In the genomic region with DNA sequence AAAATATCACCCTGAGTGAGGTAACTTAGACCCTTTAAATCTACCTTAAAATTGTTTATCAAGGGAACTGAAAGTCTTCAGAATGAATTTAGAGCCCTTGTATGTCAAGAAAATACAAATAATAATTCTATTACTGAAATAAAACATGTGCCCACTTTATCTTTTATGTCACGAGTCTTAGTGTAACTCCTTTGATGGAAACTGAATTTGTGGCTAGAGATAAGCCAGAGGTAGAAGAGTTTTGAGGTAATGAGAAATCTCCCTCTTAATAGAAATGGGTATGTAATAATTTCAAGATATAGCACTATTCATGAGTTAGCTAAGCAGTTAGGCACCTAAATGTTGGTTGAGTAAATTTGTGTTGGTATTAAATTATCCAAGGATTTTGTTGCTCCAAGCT, we compare ENCODE assay signal across 16 mouse cellular contexts.
"Had no signal": no experiment of that assay in that cellular context is flagged by ENCODE, and none has a peak within 500 bp of the region (broad histone marks: within the 10 kb centered on the region; RNA-seq: fewer than 3 reads in every experiment).

No protein-coding gene starts in this region.

- H3K27me3 ChIP-seq: neural tube, embryonic 13.5 days; neural tube, embryonic 15.5 days; stomach, embryonic 15.5 days had no signal

- H3K4me1 ChIP-seq: neural tube, embryonic 13.5 days; neural tube, embryonic 15.5 days; stomach, embryonic 15.5 days had no signal

- DNase-seq: retina, postnatal 1 day; right cerebral cortex, adult 18-20 months; right cerebral cortex, postnatal 14 days; right cerebral cortex, postnatal 25 days; right cerebral cortex, postnatal 4 days; spleen, adult 18-20 months; thymus, adult 18-20 months; thymus, adult 2 months; thymus, postnatal 14 days; thymus, postnatal 25 days; thymus, postnatal 36 days; thymus, postnatal 4 days had no signal

- H3K9me3 ChIP-seq: neural tube, embryonic 13.5 days; neural tube, embryonic 15.5 days; stomach, embryonic 15.5 days had no signal

- H3K9ac ChIP-seq: neural tube, embryonic 13.5 days; neural tube, embryonic 15.5 days; stomach, embryonic 15.5 days had no signal

- H3K4me3 ChIP-seq: neural tube, embryonic 13.5 days; neural tube, embryonic 15.5 days; stomach, embryonic 15.5 days had no signal

- H3K27ac ChIP-seq: neural tube, embryonic 13.5 days; neural tube, embryonic 15.5 days; stomach, embryonic 15.5 days; stomach, postnatal 0 days had no signal

- H3K36me3 ChIP-seq: neural tube, embryonic 13.5 days; neural tube, embryonic 15.5 days; stomach, embryonic 15.5 days had no signal
